Mouse (Mus musculus) hindbrain, embryonic 16.5 days (tissue): ENCODE data around the gene Cpt1a. TPM values are rescaled to one million over a fixed set of nuclear protein-coding genes. Genes with fewer than 3 reads are reported as not detected.

Experiments
- ATAC-seq: fragments of 200-750 bp; cut with Nextera tagmentation; 2 replicates; pipeline ENCODE4 v1.8.0; 2017; ENCODE audit warnings: moderate TSS enrichment, moderate library complexity
- H3K27ac ChIP-seq: fragments of 300-500 bp; sonication (generic); 2 replicates; pipeline ENCODE4 v1.5.1; 2014; ENCODE audit warnings: low read depth, mild to moderate bottlenecking, control low read depth, low read length, moderate library complexity
- H3K27me3 ChIP-seq: fragments of 300-500 bp; sonication (generic); replicated peaks from 2 replicates; pipeline ENCODE4 v1.6.1; 2014; ENCODE audit warnings: low read length; ENCODE audit not compliant: control insufficient read depth, insufficient read depth
- H3K36me3 ChIP-seq: fragments of 300-500 bp; sonication (generic); 2 replicates; pipeline ENCODE4 v1.6.1; 2014; ENCODE audit warnings: mild to moderate bottlenecking, low read length, moderate library complexity, mixed read lengths; ENCODE audit not compliant: control insufficient read depth, insufficient read depth
- H3K4me1 ChIP-seq: fragments of 300-500 bp; sonication (generic); 2 replicates; pipeline ENCODE4 v1.6.1; 2014; ENCODE audit warnings: low read depth, low read length; ENCODE audit not compliant: control insufficient read depth, insufficient read depth
- H3K4me2 ChIP-seq: fragments of 300-500 bp; sonication (generic); 2 replicates; pipeline ENCODE4 v1.6.1; 2014; ENCODE audit warnings: mild to moderate bottlenecking, low read length, control low read depth, moderate library complexity
- H3K4me3 ChIP-seq: fragments of 300-500 bp; sonication (generic); 2 replicates; pipeline ENCODE4 v1.5.1; 2014; ENCODE audit warnings: mild to moderate bottlenecking, low read length, control low read depth, moderate library complexity
- H3K9ac ChIP-seq: fragments of 300-500 bp; sonication (generic); 2 replicates; pipeline ENCODE4 v1.6.1; 2014; ENCODE audit warnings: low read depth, mild to moderate bottlenecking, control low read depth, low read length, moderate library complexity
- H3K9me3 ChIP-seq: fragments of 300-500 bp; sonication (generic); 2 replicates; pipeline ENCODE4 v1.6.1; 2014; ENCODE audit warnings: mild to moderate bottlenecking, low read length, moderate library complexity; ENCODE audit not compliant: control insufficient read depth
- WGBS: fragments of 180-500 bp; shearing (Covaris S2); extraction: QIAGEN DNeasy Blood & Tissue Kit; methylation state at CpG from one replicate; pipeline ENCODE4 v1.1.7; 2014; 5-methylcytosine and 5-hydroxymethylcytosine counted together
- polyA plus RNA-seq: library from polyadenylated mRNA; unstranded; fragments of >200 nt; fragmentation: Nextera tagmentation; extraction: Ambion mirVana; gene quantifications from 2 replicates; pipeline ENCODE4 v1.2.1, GENCODE M21; 2015

Cpt1a gene
- polyA plus RNA-seq, 1 experiment from 2014 or later, result 17.6 TPM

DNA sequence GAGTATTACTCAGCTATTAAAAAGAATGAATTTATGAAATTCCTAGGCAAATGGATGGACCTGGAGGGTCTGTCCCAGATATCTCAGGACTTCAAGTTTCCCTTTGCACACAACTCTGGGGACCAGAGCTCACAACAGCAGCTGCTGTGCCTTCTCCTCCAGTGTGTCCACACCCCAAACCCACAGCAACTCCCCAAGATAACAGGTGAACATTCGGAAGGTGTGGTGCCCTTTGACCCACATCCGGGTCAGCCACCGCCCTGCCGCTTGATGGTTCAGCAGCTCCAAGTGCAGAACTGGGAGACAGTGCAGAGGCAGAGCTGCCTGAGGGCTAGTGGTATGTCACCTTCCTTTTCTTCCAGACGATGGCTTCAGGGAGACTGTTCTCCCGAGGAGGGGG is 26.9 kb upstream of the Cpt1a start:
- H3K36me3 ChIP-seq, result peaks cover 13% of the 10 kb centered on the region
- H3K4me2 ChIP-seq, result no peak overlapping the region
- no peak overlapping the region for H3K9ac ChIP-seq
- no peak overlapping the region for H3K27ac ChIP-seq
- no peak overlapping the region for H3K4me3 ChIP-seq
- no peaks in the 10 kb centered on the region for H3K27me3 ChIP-seq
- ATAC-seq, result no peak
- no peaks in the 10 kb centered on the region for H3K4me1 ChIP-seq
- 87% methylated on average over 6 of the region's 6 CpGs for WGBS
- H3K9me3 ChIP-seq, result no peaks in the 10 kb centered on the region

- Histone ChIP-seq H3K9me3 (no peaks in the 10 kb centered on the region), H3K27ac (no peak overlapping the region), H3K36me3 (peaks cover 7% of the 10 kb centered on the region), H3K27me3 (no peaks in the 10 kb centered on the region), H3K4me1 (no peaks in the 10 kb centered on the region), H3K4me2 (no peak overlapping the region), H3K9ac (no peak overlapping the region), H3K4me3 (no peak overlapping the region)
- ATAC-seq, result no peak
These were observed 25.1 kb upstream of the Cpt1a start for GRCm38 (mm10) chr19:3297034-3297433.

GRCm38 (mm10) chr19:3297775-3298174 is 24.4 kb upstream of the Cpt1a start:
- H3K9ac ChIP-seq, result no peak overlapping the region
- 91% methylated on average over 7 of the region's 7 CpGs for WGBS
- ATAC-seq, result no peak
- no peak overlapping the region for H3K4me3 ChIP-seq
- H3K9me3 ChIP-seq, result no peaks in the 10 kb centered on the region
- no peak overlapping the region for H3K4me2 ChIP-seq
- no peaks in the 10 kb centered on the region for H3K27me3 ChIP-seq
- H3K36me3 ChIP-seq, result peaks cover 4% of the 10 kb centered on the region
- H3K4me1 ChIP-seq, result no peaks in the 10 kb centered on the region
- no peak overlapping the region for H3K27ac ChIP-seq

- Histone ChIP-seq H3K4me1 (no peaks in the 10 kb centered on the region), H3K27ac (no peak overlapping the region), H3K27me3 (no peaks in the 10 kb centered on the region), H3K9me3 (no peaks in the 10 kb centered on the region), H3K4me3 (no peak overlapping the region), H3K9ac (no peak overlapping the region), H3K4me2 (no peak overlapping the region), H3K36me3 (no peaks in the 10 kb centered on the region)
- WGBS, result 69% methylated on average over 4 of the region's 4 CpGs
- no peak for ATAC-seq
These were observed 18.1 kb upstream of the Cpt1a start for GRCm38 (mm10) chr19:3304017-3304416.

- Histone ChIP-seq H3K27ac (no peak overlapping the region), H3K4me2 (no peak overlapping the region), H3K9ac (no peak overlapping the region), H3K4me1 (no peaks in the 10 kb centered on the region), H3K27me3 (no peaks in the 10 kb centered on the region), H3K9me3 (no peaks in the 10 kb centered on the region), H3K36me3 (no peaks in the 10 kb centered on the region), H3K4me3 (no peak overlapping the region)
- no peak for ATAC-seq
- 50% methylated on average over 16 of the region's 16 CpGs for WGBS
These were observed 14.8 kb upstream of the Cpt1a start for GRCm38 (mm10) chr19:3307175-3307949.

DNA sequence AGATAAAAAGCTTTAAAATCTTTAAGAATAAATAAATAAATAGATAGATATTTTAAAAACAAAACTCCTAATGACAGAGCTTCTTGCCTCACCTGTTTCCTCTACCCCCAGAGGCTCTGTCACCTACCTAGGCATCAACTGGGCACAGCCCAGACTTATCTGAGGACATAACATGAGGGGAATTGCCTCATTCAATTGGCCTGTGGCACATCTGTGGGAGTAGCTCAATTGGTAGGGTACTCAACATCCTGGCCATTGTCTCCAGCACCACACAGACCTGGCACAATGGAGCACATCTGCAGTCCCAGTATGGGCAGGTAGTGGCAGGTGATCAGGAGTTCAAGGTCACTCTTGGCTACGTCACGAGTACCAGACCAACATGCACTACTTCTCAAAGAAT is 2.8 kb upstream of the Cpt1a start:
- Histone ChIP-seq H3K9ac (no peak overlapping the region), H3K4me3 (no peak overlapping the region), H3K4me2 (no peak overlapping the region), H3K27me3 (peaks cover 8% of the 10 kb centered on the region; the same call in 1 of the 2 replicates), H3K4me1 (peaks cover 11% of the 10 kb centered on the region), H3K36me3 (no peaks in the 10 kb centered on the region), H3K27ac (no peak overlapping the region), H3K9me3 (no peaks in the 10 kb centered on the region)
- 91% methylated on average over 2 of the region's 2 CpGs for WGBS
- no peak for ATAC-seq

- no peak overlapping the region for H3K4me2 ChIP-seq
- H3K9me3 ChIP-seq, result no peaks in the 10 kb centered on the region
- no peak overlapping the region for H3K4me3 ChIP-seq
- 81% methylated on average over 7 of the region's 7 CpGs for WGBS
- H3K27ac ChIP-seq, result no peak overlapping the region
- H3K4me1 ChIP-seq, result peaks cover 17% of the 10 kb centered on the region
- H3K36me3 ChIP-seq, result no peaks in the 10 kb centered on the region
- peaks cover 8% of the 10 kb centered on the region; the same call in 1 of the 2 replicates for H3K27me3 ChIP-seq
- ATAC-seq, result no peak
- no peak overlapping the region for H3K9ac ChIP-seq
These were observed 2.0 kb upstream of the Cpt1a start for GRCm38 (mm10) chr19:3320086-3320485.

- Histone ChIP-seq H3K9me3 (no peaks in the 10 kb centered on the region), H3K9ac (no peak overlapping the region), H3K27ac (no peak overlapping the region), H3K36me3 (no peaks in the 10 kb centered on the region), H3K27me3 (peaks cover 8% of the 10 kb centered on the region; the same call in 1 of the 2 replicates), H3K4me3 (no peak overlapping the region), H3K4me1 (peaks cover 20% of the 10 kb centered on the region), H3K4me2 (no peak overlapping the region)
- 86% methylated on average over 3 of the region's 3 CpGs for WGBS
- no peak for ATAC-seq
These were observed 1.3 kb upstream of the Cpt1a start for GRCm38 (mm10) chr19:3320801-3321200.

GRCm38 (mm10) chr19:3321617-3322016 is 517 bp upstream of the Cpt1a start:
- Histone ChIP-seq H3K4me2 (peak overlapping the region; percentile 79), H3K27ac (no peak overlapping the region), H3K36me3 (no peaks in the 10 kb centered on the region), H3K9me3 (no peaks in the 10 kb centered on the region), H3K9ac (no peak overlapping the region), H3K4me3 (no peak overlapping the region), H3K4me1 (peaks cover 24% of the 10 kb centered on the region), H3K27me3 (peaks cover 8% of the 10 kb centered on the region; the same call in 1 of the 2 replicates)
- 9% methylated on average over 11 of the region's 11 CpGs for whole genome bisulfite sequencing
- no peak for ATAC-seq
